Mouse (Mus musculus): ENCODE data around the gene Rpl5. TPM values are rescaled to one million over a fixed set of nuclear protein-coding genes. Genes with fewer than 3 reads are reported as not detected.
"Not testable (repeated sequence)": the region's sequence is repeated elsewhere in the genome, so short reads cannot be mapped to it uniquely, and the experiment has no call there.

Gene Rpl5
- polyA plus RNA-seq, 1 experiment from 2014 or later = 102 TPM

DNA sequence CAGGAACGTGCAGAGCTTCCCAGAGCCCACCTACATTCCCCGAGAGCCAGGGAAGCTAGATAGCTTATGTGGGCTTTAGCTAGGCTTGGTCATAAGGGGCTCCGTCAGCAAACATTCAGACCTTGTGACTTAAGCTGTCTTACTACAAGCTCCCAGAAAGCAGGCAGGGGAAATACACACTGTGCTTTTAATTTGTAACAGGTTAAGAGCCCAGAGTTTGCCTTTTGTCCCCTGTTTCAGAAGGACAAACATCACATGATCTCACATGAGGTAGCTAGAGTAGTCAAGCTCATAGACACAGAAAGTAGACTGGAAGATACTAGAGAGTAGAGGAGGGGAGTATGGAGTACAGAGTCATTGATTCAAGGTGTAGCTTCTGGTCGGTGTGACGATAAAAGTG, 19.6 kb upstream of the Rpl5 start:
- ATAC-seq (replicated peaks; ENCODE audit: low FRiP score) = 0 out of 2 replicates have a peak, but pooled peaks have one; percentile 23
- no peak overlapping the region for H3K27ac ChIP-seq (ENCODE audit: low read depth, low read length)
- no peaks in the 10 kb centered on the region for H3K27me3 ChIP-seq (replicated peaks; ENCODE audit: control insufficient read depth, insufficient read depth, low read length)
- H3K4me3 ChIP-seq (ENCODE audit: low read depth, low read length) = no peak overlapping the region
- no peaks in the 10 kb centered on the region for H3K9me3 ChIP-seq (ENCODE audit: control insufficient read depth, low read length)
- no peaks in the 10 kb centered on the region for H3K4me1 ChIP-seq (replicated peaks; ENCODE audit: control insufficient read depth, insufficient read depth, low read length)
- DNase-seq (ENCODE audit: low spot score) = no peak
- H3K9ac ChIP-seq (ENCODE audit: low read depth, low read length) = no peak overlapping the region
- no peaks in the 10 kb centered on the region for H3K36me3 ChIP-seq (ENCODE audit: control insufficient read depth, insufficient read depth, low read length)
- no peak overlapping the region for H3K4me2 ChIP-seq
- WGBS = 67% methylated on average over 5 of the region's 5 CpGs

DNA sequence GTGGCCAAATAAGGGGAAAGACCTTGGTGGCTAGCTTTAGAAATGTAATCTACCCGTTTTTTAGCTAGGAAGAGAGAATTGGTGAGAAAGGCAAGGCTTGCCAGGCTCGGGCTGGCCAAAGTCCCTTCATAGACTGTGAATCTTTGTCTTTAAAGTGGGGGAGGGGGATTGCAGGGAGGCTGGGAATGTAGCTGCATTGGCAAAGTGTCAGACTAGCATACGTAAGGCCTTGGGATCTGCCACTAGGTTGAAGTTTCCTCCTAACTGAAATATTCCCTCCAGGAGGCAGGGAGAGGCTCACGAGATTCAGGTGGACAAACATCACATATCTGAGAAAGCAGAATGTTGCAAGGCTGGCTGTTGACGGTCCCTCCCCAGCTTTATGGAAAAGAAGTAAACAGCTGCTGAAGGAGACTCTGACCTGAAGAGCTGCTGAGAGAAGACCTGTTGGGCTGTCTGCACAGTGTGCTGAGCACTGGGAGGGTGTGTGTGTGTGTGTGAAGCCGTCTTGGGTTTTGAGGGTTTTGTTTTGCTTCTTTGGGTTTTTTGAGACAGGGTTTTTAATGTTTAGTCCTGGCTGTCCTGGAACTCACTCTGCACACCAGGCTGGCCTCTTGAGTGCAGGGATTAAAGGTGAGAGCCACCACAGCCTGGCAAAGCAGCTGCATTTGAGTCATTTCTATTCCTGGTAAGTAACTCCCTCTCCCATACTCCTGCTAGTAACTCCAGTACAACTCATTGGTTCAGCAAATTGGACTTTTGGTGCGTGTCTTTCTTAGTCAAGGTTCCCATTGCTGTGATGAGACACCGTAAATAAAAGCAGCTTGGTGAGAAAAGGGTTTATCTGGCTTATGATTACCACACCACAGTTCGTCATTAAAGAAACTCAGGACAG, 10.1 kb upstream of the Rpl5 start:
- WGBS = 56% methylated on average over 9 of the region's 9 CpGs
- Histone ChIP-seq H3K27ac (ENCODE audit: low read depth, low read length) (no peak overlapping the region), H3K27me3 (replicated peaks; ENCODE audit: control insufficient read depth, insufficient read depth, low read length) (no peaks in the 10 kb centered on the region), H3K4me1 (replicated peaks; ENCODE audit: control insufficient read depth, insufficient read depth, low read length) (no peaks in the 10 kb centered on the region; the same call in 1 of the 2 replicates), H3K9me3 (ENCODE audit: control insufficient read depth, low read length) (no peaks in the 10 kb centered on the region), H3K4me3 (ENCODE audit: low read depth, low read length) (no peak overlapping the region), H3K36me3 (ENCODE audit: control insufficient read depth, insufficient read depth, low read length) (no peaks in the 10 kb centered on the region), H3K9ac (ENCODE audit: low read depth, low read length) (no peak overlapping the region), H3K4me2 (no peak overlapping the region)
- no peak for ATAC-seq (replicated peaks; ENCODE audit: low FRiP score)
- DNase-seq (ENCODE audit: low spot score) = no peak

DNA sequence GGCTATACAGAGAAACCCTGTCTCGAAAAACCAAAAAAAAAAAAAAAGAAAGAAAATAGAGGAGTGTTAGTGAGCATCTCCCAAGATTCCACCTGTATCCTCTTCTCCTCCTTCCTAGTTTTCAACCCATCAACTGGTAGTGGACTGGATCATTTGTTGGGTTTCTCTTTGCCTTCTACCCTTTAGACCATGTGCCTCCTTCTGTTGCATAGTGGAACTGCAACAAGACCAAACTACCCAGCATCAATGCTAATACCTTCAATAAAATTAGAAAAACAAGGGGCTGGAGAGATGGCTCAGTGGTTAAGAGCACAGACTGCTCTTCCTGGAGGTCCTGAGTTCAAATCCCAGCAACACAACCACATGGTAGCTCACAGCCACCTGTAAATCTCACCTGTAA, 8.8 kb upstream of the Rpl5 start:
- no CpG with 5 or more reads among the region's 1 CpGs for WGBS

GRCm38 (mm10) chr5:107894676-107895075, 5.6 kb upstream of the Rpl5 start:
- 73% methylated on average over 7 of the region's 7 CpGs for WGBS
- Histone ChIP-seq H3K9ac (ENCODE audit: low read depth, low read length) (no peak overlapping the region), H3K4me3 (ENCODE audit: low read depth, low read length) (no peak overlapping the region), H3K27me3 (replicated peaks; ENCODE audit: control insufficient read depth, insufficient read depth, low read length) (no peaks in the 10 kb centered on the region), H3K27ac (ENCODE audit: low read depth, low read length) (no peak overlapping the region), H3K9me3 (ENCODE audit: control insufficient read depth, low read length) (no peaks in the 10 kb centered on the region), H3K4me2 (no peak overlapping the region), H3K4me1 (replicated peaks; ENCODE audit: control insufficient read depth, insufficient read depth, low read length) (no peaks in the 10 kb centered on the region), H3K36me3 (ENCODE audit: control insufficient read depth, insufficient read depth, low read length) (no peaks in the 10 kb centered on the region)
- no peak for ATAC-seq (replicated peaks; ENCODE audit: low FRiP score)
- DNase-seq (ENCODE audit: low spot score) = no peak

More for the DNA sequence above, 8.8 kb upstream of the Rpl5 start:
- not testable (repeated sequence) for H3K27me3 ChIP-seq (replicated peaks; ENCODE audit: control insufficient read depth, insufficient read depth, low read length); H3K4me1 ChIP-seq (replicated peaks; ENCODE audit: control insufficient read depth, insufficient read depth, low read length); H3K9me3 ChIP-seq (ENCODE audit: control insufficient read depth, low read length); DNase-seq (ENCODE audit: low spot score); H3K27ac ChIP-seq (ENCODE audit: low read depth, low read length); H3K9ac ChIP-seq (ENCODE audit: low read depth, low read length); H3K4me2 ChIP-seq; H3K36me3 ChIP-seq (ENCODE audit: control insufficient read depth, insufficient read depth, low read length); H3K4me3 ChIP-seq (ENCODE audit: low read depth, low read length)
- ATAC-seq (replicated peaks; ENCODE audit: low FRiP score) = 0 out of 2 replicates have a peak, but pooled peaks have one; percentile 36

- no peak for DNase-seq (ENCODE audit: low spot score)
- 61% methylated on average over 1 of the region's 1 CpGs for WGBS
- Histone ChIP-seq H3K36me3 (ENCODE audit: control insufficient read depth, insufficient read depth, low read length) (no peaks in the 10 kb centered on the region), H3K27ac (ENCODE audit: low read depth, low read length) (no peak overlapping the region), H3K9me3 (ENCODE audit: control insufficient read depth, low read length) (no peaks in the 10 kb centered on the region), H3K4me1 (replicated peaks; ENCODE audit: control insufficient read depth, insufficient read depth, low read length) (no peaks in the 10 kb centered on the region), H3K4me2 (no peak overlapping the region), H3K27me3 (replicated peaks; ENCODE audit: control insufficient read depth, insufficient read depth, low read length) (no peaks in the 10 kb centered on the region), H3K4me3 (ENCODE audit: low read depth, low read length) (no peak overlapping the region), H3K9ac (ENCODE audit: low read depth, low read length) (no peak overlapping the region)
- no peak for ATAC-seq (replicated peaks; ENCODE audit: low FRiP score)
Observed at GRCm38 (mm10) chr5:107896265-107896664, 4.0 kb upstream of the Rpl5 start.

GRCm38 (mm10) chr5:107901014-107901615, 813 bp downstream of the Rpl5 start:
- Histone ChIP-seq H3K36me3 (ENCODE audit: control insufficient read depth, insufficient read depth, low read length) (peaks cover 31% of the 10 kb centered on the region), H3K27me3 (replicated peaks; ENCODE audit: control insufficient read depth, insufficient read depth, low read length) (no peaks in the 10 kb centered on the region), H3K9ac (ENCODE audit: low read depth, low read length) (peak overlapping the region; percentile 99), H3K9me3 (ENCODE audit: control insufficient read depth, low read length) (no peaks in the 10 kb centered on the region), H3K4me1 (replicated peaks; ENCODE audit: control insufficient read depth, insufficient read depth, low read length) (peaks cover 7% of the 10 kb centered on the region), H3K4me3 (ENCODE audit: low read depth, low read length) (peak overlapping the region; percentile 99), H3K27ac (ENCODE audit: low read depth, low read length) (peak overlapping the region; percentile 89), H3K4me2 (peak overlapping the region; percentile 63)
- WGBS = under 1% methylated on average over 23 of the region's 23 CpGs
- peak; percentile 21 for ATAC-seq (replicated peaks; ENCODE audit: low FRiP score)
- no peak for DNase-seq (ENCODE audit: low spot score)

DNA sequence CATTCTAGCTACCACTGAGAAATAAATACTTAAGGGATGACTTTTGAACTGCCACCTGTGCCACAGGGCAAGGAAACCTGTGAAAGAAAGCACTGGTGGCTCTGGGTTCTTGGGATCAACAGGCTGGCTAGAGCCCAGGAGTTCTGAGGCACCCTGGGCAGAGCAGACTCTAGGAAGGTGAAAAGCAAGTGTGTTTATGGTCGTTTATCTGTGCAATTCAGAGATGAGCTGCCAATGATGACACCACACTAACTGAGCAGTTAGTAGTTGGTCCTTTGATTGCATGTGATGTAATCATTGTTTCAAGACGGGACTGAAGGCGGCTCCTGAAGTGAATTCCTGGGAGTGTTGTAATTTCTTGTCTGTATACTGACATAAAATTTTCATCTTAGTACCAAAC, 4.0 kb downstream of the Rpl5 start:
- Histone ChIP-seq H3K27me3 (replicated peaks; ENCODE audit: control insufficient read depth, insufficient read depth, low read length) (no peaks in the 10 kb centered on the region), H3K4me2 (no peak overlapping the region), H3K9ac (ENCODE audit: low read depth, low read length) (no peak overlapping the region), H3K27ac (ENCODE audit: low read depth, low read length) (no peak overlapping the region), H3K4me1 (replicated peaks; ENCODE audit: control insufficient read depth, insufficient read depth, low read length) (peaks cover 7% of the 10 kb centered on the region), H3K9me3 (ENCODE audit: control insufficient read depth, low read length) (no peaks in the 10 kb centered on the region), H3K4me3 (ENCODE audit: low read depth, low read length) (no peak overlapping the region), H3K36me3 (ENCODE audit: control insufficient read depth, insufficient read depth, low read length) (peaks cover 51% of the 10 kb centered on the region)
- DNase-seq (ENCODE audit: low spot score) (no peak), ATAC-seq (replicated peaks; ENCODE audit: low FRiP score) (no peak)
- WGBS = 76% methylated on average over 3 of the region's 3 CpGs

DNA sequence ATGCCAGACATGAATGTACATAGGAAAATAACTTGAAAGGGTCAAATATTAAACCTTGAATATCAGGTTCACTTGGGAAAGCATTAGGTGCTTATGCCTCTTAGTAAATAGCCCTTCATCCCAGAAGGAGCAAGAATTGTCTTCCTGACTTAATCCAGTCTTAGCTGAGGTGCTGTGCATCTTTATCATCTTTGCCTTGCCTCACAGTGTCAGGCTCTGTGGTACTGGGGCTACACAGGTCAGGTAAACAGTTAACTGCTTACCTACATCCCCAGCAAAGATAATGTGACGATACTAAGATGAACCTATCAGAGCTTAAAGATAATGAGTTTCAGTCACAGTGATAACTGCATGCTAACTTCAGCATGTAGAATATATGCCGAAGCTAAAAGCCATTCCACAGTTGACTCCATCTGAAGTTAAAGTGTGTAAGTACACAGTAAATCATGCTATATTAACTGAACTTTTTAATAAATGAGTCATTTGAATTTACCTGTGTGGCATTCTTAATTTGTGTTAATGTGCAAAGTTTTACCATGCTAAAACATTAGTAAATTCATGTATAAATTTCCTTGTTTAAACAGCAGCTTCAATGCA, 8.3 kb downstream of the Rpl5 start:
- Histone ChIP-seq H3K27me3 (replicated peaks; ENCODE audit: control insufficient read depth, insufficient read depth, low read length) (no peaks in the 10 kb centered on the region), H3K4me3 (ENCODE audit: low read depth, low read length) (no peak overlapping the region), H3K9me3 (ENCODE audit: control insufficient read depth, low read length) (no peaks in the 10 kb centered on the region), H3K4me2 (no peak overlapping the region), H3K27ac (ENCODE audit: low read depth, low read length) (no peak overlapping the region), H3K36me3 (ENCODE audit: control insufficient read depth, insufficient read depth, low read length) (peaks cover 36% of the 10 kb centered on the region), H3K4me1 (replicated peaks; ENCODE audit: control insufficient read depth, insufficient read depth, low read length) (no peaks in the 10 kb centered on the region), H3K9ac (ENCODE audit: low read depth, low read length) (no peak overlapping the region)
- ATAC-seq (replicated peaks; ENCODE audit: low FRiP score) = no peak
- 69% methylated on average over 2 of the region's 2 CpGs for WGBS
- DNase-seq (ENCODE audit: low spot score) = no peak
